Mouse (Mus musculus): Measurements from ENCODE around the gene 1700003E16Rik. TPM values are rescaled to one million over a fixed set of nuclear protein-coding genes. Genes with fewer than 3 reads are reported as not detected.
A peak's percentile ranks its signal among the peaks of the same experiment; 100 is the strongest.

1700003E16Rik gene
- total RNA-seq (2021) = under 1 TPM in 1 of 2 experiments, not detected in 1; 0.26 TPM
- long read RNA-seq, experiment 1 = 0 reads
- long read RNA-seq, experiment 2 = 0 reads

DNA sequence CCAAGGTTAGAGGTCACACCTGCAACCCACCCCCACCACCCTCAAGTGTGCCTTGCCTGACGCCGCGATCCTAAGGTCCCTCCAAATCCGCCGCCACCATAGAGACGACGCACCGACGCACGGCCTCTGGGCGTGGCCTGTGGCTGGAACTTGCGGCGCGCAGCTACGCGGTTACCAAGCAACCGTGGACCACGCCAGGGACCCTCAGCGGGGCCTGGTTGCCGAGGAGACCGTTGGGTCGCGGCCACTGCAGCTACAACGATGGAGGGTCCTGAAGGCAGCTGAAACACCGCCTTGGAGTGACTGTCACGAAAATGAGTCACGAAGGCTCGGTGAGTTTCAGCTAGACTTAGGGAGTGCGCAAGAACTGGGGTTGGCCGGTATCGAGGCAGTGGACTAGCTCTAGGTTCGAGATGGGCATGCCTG is at the start of gene 1700003E16Rik, which contains the start of gene Wdr54:
TSS of gene 1700003E16Rik (plus strand) at position 146 of the 426 bp plus-strand sequence.
TSS of gene Wdr54 (minus strand) at position 139 of the 426 bp plus-strand sequence.
- DNase-seq = peak; percentile 56 to 72
- intact Hi-C loops (cut with DNase I) = loop anchor here (2.0 kb wide), 1 partner anchor 19 kb away; no protein-coding TSS in a partner anchor

DNA sequence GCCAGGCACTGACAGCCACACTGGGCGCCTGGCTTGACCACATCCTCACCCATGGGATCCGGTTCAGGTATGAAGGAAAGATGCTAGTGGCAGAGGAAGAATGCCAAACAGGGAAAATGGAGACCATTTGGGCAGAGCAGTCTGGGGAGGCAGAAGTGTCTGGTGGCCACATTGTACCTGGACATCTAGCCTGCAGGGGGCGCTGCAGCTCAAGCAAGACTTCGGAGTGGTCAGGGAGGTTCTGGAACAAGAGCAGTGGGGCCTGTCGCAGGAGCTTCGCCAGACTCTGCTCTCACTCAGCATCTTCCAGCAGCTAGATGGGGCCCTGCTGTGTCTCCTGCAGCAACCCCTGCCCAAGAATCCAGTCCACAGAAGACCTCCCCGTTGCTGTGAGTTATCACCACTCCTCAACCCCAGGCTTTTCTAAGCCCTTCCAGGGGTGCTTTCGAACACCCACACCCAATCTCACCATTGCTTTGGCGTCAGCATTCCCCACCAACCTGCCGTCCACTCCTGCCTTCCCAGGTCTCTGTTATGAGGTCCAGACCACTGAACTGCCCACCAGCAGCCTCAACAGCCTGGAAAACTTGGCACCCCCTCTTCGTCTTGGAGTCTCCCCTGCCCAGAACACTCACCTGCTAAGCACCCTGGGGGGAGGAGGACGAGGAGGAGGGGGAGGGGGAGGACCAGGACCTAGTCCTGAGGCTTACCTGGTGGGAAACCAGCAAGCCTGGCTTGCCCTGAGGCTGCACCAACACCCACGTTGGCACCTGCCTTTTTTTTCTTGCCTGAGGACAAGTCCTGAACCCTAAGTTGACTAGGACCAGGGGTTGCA is 48.4 kb upstream of the 1700003E16Rik start:
- DNase-seq = peak; percentile 76 to 85
- intact Hi-C loops (cut with DNase I) = no loop called here

GRCm38 (mm10) chr6:83108762-83109668 is 47.2 kb upstream of the 1700003E16Rik start, which contains the start of gene Mrpl53:
Gene Mrpl53 (plus strand): TSS chr6:83109040.
- intact Hi-C loops (cut with DNase I) = no loop called here

DNA sequence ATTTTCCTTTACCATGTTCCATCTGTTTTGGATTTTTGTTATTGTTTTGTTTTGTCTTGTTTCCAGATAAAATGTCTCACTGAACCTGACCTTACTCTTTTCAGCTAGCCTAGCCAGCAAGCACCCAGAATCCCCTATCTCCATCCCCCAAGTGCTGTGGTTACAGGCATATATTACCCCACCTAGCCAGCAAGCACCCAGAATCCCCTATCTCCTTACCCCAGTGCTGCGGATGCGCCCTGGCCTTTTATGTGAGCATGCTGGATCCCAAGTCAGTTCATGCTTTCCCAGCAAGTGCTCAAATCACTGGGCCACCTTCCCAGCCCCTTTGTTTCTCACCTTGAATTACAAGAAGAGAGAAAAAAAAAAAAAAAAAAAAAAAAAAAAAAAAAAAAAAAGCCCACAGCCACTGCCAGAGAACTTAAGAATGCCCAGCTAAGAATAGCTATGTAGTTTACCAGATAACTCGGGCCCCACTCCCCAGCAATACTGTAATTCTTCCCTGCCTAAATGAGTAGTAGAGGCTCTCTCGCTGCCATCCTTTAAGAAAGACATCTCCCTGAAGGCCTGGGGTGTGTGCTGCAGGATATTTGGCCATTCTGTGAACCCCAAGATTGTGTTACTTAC is 44.6 kb upstream of the 1700003E16Rik start:
- intact Hi-C loops (cut with DNase I) = no loop called here
- no peak for DNase-seq

More at GRCm38 (mm10) chr6:83108762-83109668, 47.2 kb upstream of the 1700003E16Rik start, which contains the start of gene Mrpl53:
- peak; percentile 81 to 89 for DNase-seq

DNA sequence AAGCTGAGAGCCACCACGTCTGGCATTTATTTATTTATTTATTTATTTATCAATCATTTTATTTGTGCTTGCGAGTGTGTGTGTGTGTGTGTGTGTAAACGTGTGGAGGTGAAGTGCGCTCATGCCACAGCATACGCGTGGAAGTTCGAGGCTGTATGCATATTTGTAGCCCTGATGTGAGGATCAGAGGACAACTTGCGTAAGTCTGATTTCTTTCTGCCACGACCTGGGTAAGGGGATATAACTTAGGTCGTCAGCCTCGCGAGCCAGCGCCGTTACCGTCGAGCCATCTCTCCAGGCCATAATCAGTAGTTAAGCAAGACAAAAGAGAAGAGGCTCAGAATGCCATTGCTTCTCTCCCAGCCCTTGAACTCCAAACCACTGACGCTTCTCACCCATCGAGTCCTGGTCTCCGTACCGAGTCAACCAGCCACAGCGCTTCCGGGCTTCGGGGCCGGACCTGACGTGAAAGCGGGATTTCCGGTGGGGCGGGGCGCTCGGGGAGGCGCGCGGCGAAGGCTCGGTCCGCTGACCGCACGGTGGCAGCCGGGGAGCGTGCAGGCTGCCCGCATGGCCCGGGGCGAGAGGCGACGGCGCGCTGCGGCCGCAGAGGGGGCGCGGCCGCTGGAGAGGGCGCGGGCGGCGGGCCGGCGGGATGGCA is 41.1 kb upstream of the 1700003E16Rik start, which contains the start of gene Mogs:
TSS of gene Mogs (plus strand) at position 486 of the 661 bp plus-strand sequence.
- intact Hi-C loops (cut with DNase I) = loop anchor here (5.0 kb wide), 1 partner anchor 152 kb away; no protein-coding TSS in a partner anchor
- peak; percentile 97 for DNase-seq

GRCm38 (mm10) chr6:83115682-83116372 is 40.4 kb upstream of the 1700003E16Rik start:
- DNase-seq = no peak
- intact Hi-C loops (cut with DNase I) = loop anchor here (2.0 to 5.0 kb wide), 2 partner anchors 45 to 151 kb away; no protein-coding TSS in a partner anchor

DNA sequence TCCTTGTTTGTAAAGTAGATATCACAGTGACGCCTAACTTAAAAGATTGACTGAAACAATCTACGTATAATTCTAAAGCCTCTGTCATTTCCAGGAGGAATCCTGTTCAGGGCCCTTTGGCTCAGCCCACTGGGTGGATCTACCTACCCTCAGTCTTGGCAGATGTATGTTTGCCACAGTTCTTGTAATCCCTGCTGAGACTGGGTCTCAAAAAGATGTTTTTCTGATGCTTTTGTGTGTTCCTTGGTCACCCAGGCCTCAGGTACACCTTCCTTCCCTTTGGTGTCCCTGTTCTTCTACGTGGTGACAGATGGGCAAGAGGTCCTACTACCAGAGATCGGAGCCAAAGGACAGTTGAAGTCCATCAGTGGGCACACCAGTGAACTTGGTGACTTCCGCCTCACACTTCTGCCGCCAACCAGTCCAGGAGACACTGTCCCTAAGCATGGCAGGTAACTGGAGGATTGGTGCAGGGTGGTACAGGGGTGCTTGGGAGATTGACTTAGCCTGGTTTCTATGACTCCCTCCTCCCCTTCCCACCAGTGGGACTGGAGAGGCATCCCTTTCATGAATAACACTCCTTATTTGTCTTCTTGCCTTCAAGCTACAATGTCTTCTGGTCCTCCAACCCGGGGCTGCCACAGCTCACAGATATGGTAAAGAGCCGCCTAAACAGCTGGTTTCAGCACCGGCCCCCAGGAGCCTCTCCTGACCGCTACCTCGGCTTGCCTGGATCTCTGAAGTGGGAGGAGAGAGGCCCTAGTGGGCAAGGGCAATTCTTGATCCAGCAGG is 39.6 kb upstream of the 1700003E16Rik start:
- no peak for DNase-seq
- intact Hi-C loops (cut with DNase I) = loop anchor here (2.0 to 5.0 kb wide), 2 partner anchors 44 to 151 kb away; no protein-coding TSS in a partner anchor

DNA sequence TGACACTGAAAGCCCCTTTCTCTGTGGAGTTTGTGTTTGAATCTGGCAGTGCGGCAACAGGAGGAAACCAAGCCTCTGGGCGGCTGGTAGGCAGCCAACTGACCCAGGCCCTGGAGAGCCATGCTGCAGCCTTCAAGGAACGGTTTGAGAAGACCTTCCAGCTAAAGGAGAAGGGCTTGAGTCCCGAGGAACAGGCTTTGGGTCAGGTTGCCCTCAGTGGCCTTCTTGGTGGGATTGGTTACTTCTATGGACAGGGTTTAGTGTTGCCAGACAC is 39.1 kb upstream of the 1700003E16Rik start:
- no peak for DNase-seq
- intact Hi-C loops (cut with DNase I) = loop anchor here (2.0 to 5.0 kb wide), 2 partner anchors 44 to 150 kb away; no protein-coding TSS in a partner anchor

DNA sequence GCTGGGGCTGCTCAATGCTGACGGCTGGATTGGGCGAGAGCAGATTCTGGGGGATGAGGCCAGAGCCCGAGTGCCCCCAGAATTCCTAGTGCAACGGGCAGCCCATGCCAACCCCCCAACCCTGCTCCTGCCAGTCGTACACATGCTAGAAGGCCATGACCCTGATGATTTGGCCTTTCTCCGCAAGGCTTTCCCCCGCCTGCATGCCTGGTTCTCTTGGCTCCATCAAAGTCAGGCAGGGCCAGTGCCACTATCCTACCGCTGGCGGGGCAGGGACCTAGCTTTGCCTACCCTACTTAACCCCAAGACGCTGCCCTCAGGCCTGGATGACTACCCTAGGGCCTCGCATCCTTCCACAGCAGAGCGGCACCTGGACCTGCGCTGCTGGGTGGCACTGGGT is 38.6 kb upstream of the 1700003E16Rik start:
- no peak for DNase-seq
- intact Hi-C loops (cut with DNase I) = loop anchor here (2.0 to 5.0 kb wide), 2 partner anchors 43 to 150 kb away; no protein-coding TSS in a partner anchor

GRCm38 (mm10) chr6:83118369-83118768 is 37.8 kb upstream of the 1700003E16Rik start:
- DNase-seq = no peak
- intact Hi-C loops (cut with DNase I) = loop anchor here (5.0 kb wide), 1 partner anchor 149 kb away; no protein-coding TSS in a partner anchor

- intact Hi-C loops (cut with DNase I) = loop anchor here (5.0 kb wide), 1 partner anchor 148 kb away; no protein-coding TSS in a partner anchor
- DNase-seq = no peak
Observed at GRCm38 (mm10) chr6:83118825-83119733, 37.1 kb upstream of the 1700003E16Rik start.

GRCm38 (mm10) chr6:83119734-83120051 is 36.5 kb upstream of the 1700003E16Rik start:
- intact Hi-C loops (cut with DNase I) = loop anchor here (5.0 kb wide), 1 partner anchor 148 kb away; no protein-coding TSS in a partner anchor
- no peak for DNase-seq

- DNase-seq = peak; percentile 91 to 92
- intact Hi-C loops (cut with DNase I) = no loop called here
Observed at GRCm38 (mm10) chr6:83120930-83121862, 35.0 kb upstream of the 1700003E16Rik start, which contains the start of gene Wbp1. Gene Wbp1 (minus strand): TSS chr6:83121559.

DNA sequence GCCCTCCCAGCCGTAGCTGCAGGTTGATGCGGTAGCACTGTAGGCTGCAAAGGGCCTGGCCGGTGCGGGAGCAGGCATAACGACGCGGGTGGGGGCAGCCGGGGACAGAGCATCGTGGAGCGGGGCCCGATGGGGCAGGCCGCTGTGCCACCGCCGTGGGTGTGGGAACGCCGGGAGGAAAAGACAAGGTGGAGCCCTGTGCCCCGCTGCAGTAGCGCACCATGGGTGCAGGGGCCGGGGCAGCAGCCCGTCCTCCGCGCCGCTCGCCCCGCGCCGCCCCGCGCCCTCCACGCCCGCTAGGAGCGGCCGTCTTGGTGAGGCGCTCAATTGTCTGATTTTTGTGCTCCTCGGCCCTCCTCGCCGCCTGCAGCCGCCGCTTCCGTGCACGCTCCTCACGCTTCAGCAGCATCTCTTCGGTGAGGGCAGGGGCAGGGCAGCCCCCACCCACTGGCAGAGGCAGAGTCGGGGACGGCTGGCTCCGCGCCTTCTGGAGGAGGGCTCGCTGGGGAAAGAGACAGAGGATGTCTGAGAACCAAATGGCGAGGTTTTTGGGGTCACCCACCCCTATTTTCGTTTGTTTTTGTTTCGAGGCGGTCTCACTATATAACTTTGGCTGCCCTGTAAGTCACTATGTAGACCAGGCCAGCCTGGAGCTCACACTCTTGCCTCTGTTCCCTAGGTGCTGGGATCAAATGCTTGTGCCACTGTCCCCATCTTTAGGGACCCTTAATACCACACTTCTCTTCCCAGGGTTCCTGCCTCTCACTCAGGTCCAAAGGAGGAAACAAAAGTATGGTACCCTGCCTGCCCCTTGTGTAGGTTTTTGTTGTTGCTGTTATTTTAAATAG is 34.1 kb upstream of the 1700003E16Rik start:
- intact Hi-C loops (cut with DNase I) = no loop called here
- DNase-seq = no peak

GRCm38 (mm10) chr6:83122961-83123360 is 33.2 kb upstream of the 1700003E16Rik start:
- DNase-seq = no peak
- intact Hi-C loops (cut with DNase I) = no loop called here
